Mouse (Mus musculus) erythroblast, embryonic 14.5 days (primary cell): ENCODE results near the gene Slc25a54. TPM values are rescaled to one million over a fixed set of nuclear protein-coding genes. Genes with fewer than 3 reads are reported as not detected.

Source experiments
- H3K27me3 ChIP-seq: 2 replicates; pipeline ENCODE4 v1.6.1; 2012; ENCODE audit warnings: inconsistent platforms; ENCODE audit not compliant: control insufficient read depth
- H3K36me3 ChIP-seq: 2 replicates; pipeline ENCODE4 v1.6.1; 2012; ENCODE audit warnings: mild to moderate bottlenecking, inconsistent platforms; ENCODE audit not compliant: control insufficient read depth
- H3K4me1 ChIP-seq: 2 replicates; pipeline ENCODE4 v1.6.1; 2012; ENCODE audit warnings: inconsistent platforms; ENCODE audit not compliant: control insufficient read depth
- H3K4me3 ChIP-seq: replicated peaks from 2 replicates; pipeline ENCODE3; 2012; ENCODE audit warnings: moderate library complexity, mild to moderate bottlenecking, inconsistent platforms
- H3K9me3 ChIP-seq: 2 replicates; pipeline ENCODE4 v1.6.1; 2012; ENCODE audit warnings: low read length, inconsistent platforms, mixed read lengths; ENCODE audit not compliant: control insufficient read depth
- GATA1 ChIP-seq: IDR thresholded peaks from 2 replicates; pipeline ENCODE4 v1.6.1; 2012; ENCODE audit warnings: low read length, inconsistent platforms, mixed read lengths
- TAL1 ChIP-seq: IDR thresholded peaks from 3 replicates; pipeline ENCODE4 v1.6.1; 2012; ENCODE audit warnings: low read length, inconsistent platforms, mixed read lengths
- polyA plus RNA-seq: library from polyadenylated mRNA; stranded (reverse); fragments of >175 nt; gene quantifications from 2 replicates; pipeline ENCODE4 v1.2.3, GENCODE M21; 2012

Gene Slc25a54
- polyA plus RNA-seq, result not detected in 2 replicates

GRCm38 (mm10) chr3:109080169-109080568, at the start of gene Slc25a54:
Slc25a54 (plus strand) TSS chr3:109080469.
- Histone ChIP-seq H3K36me3 (no peaks in the 10 kb centered on the region), H3K27me3 (no peaks in the 10 kb centered on the region), H3K4me3 (no peak within 1 kb of the TSS), H3K9me3 (peaks cover 2% of the 10 kb centered on the region; the same call in 1 of the 2 replicates), H3K4me1 (no peaks in the 10 kb centered on the region)
- no peak for TF ChIP-seq GATA1
- no peak for TF ChIP-seq TAL1

GRCm38 (mm10) chr3:109030817-109031216, 49.5 kb upstream of the Slc25a54 start:
- Histone ChIP-seq H3K36me3 (no peaks in the 10 kb centered on the region), H3K4me3 (no peak overlapping the region), H3K9me3 (peaks cover 4% of the 10 kb centered on the region; the same call in 1 of the 2 replicates), H3K4me1 (peaks cover 18% of the 10 kb centered on the region), H3K27me3 (peaks cover 9% of the 10 kb centered on the region)
- TF ChIP-seq GATA1, result no peak
- TF ChIP-seq TAL1, result no peak

GRCm38 (mm10) chr3:109031626-109032025, 48.6 kb upstream of the Slc25a54 start:
- Histone ChIP-seq H3K36me3 (no peaks in the 10 kb centered on the region), H3K4me3 (no peak overlapping the region), H3K27me3 (peaks cover 5% of the 10 kb centered on the region), H3K4me1 (peaks cover 14% of the 10 kb centered on the region), H3K9me3 (peaks cover 4% of the 10 kb centered on the region; the same call in 1 of the 2 replicates)
- no peak for TF ChIP-seq GATA1

- Histone ChIP-seq H3K36me3 (no peaks in the 10 kb centered on the region), H3K4me3 (no peak overlapping the region), H3K9me3 (peaks cover 4% of the 10 kb centered on the region; the same call in 1 of the 2 replicates), H3K27me3 (no peaks in the 10 kb centered on the region), H3K4me1 (peaks cover 7% of the 10 kb centered on the region)
- TF ChIP-seq TAL1 (no peak), GATA1 (no peak)
These were observed 48.0 kb upstream of the Slc25a54 start for GRCm38 (mm10) chr3:109032306-109032705.

GRCm38 (mm10) chr3:109034411-109034810, 45.9 kb upstream of the Slc25a54 start:
- Histone ChIP-seq H3K4me1 (no peaks in the 10 kb centered on the region), H3K9me3 (peaks cover 4% of the 10 kb centered on the region; the same call in 1 of the 2 replicates), H3K27me3 (no peaks in the 10 kb centered on the region), H3K4me3 (no peak overlapping the region), H3K36me3 (no peaks in the 10 kb centered on the region)
- TF ChIP-seq TAL1 (no peak), GATA1 (no peak)

- no peaks in the 10 kb centered on the region for H3K9me3 ChIP-seq
- H3K36me3 ChIP-seq, result no peaks in the 10 kb centered on the region
- no peak overlapping the region for H3K4me3 ChIP-seq
- TF ChIP-seq TAL1, result no peak
- TF ChIP-seq GATA1, result no peak
- no peaks in the 10 kb centered on the region for H3K4me1 ChIP-seq
- no peaks in the 10 kb centered on the region for H3K27me3 ChIP-seq
These were observed 39.4 kb upstream of the Slc25a54 start for GRCm38 (mm10) chr3:109040908-109041307.

GRCm38 (mm10) chr3:109043395-109043794, 36.9 kb upstream of the Slc25a54 start:
- TF ChIP-seq TAL1 (no peak), GATA1 (no peak)
- Histone ChIP-seq H3K27me3 (no peaks in the 10 kb centered on the region), H3K36me3 (no peaks in the 10 kb centered on the region), H3K9me3 (no peaks in the 10 kb centered on the region), H3K4me3 (no peak overlapping the region), H3K4me1 (no peaks in the 10 kb centered on the region)

GRCm38 (mm10) chr3:109046428-109046827, 33.8 kb upstream of the Slc25a54 start:
- Histone ChIP-seq H3K4me1 (no peaks in the 10 kb centered on the region), H3K4me3 (no peak overlapping the region), H3K36me3 (no peaks in the 10 kb centered on the region), H3K9me3 (no peaks in the 10 kb centered on the region), H3K27me3 (no peaks in the 10 kb centered on the region)
- no peak for TF ChIP-seq TAL1
- TF ChIP-seq GATA1, result no peak

- H3K4me1 ChIP-seq, result no peaks in the 10 kb centered on the region
- no peaks in the 10 kb centered on the region for H3K9me3 ChIP-seq
- no peak overlapping the region for H3K4me3 ChIP-seq
- no peaks in the 10 kb centered on the region for H3K27me3 ChIP-seq
- no peaks in the 10 kb centered on the region for H3K36me3 ChIP-seq
- TF ChIP-seq GATA1 (no peak), TAL1 (no peak)
These were observed 32.5 kb upstream of the Slc25a54 start for GRCm38 (mm10) chr3:109047707-109048283.
